Mouse (Mus musculus) neural tube, embryonic 12.5 days (tissue): ENCODE measurements around the gene Zfp663. TPM values are rescaled to one million over a fixed set of nuclear protein-coding genes. Genes with fewer than 3 reads are reported as not detected.

Experiments used
- ATAC-seq: fragments of 200-750 bp; cut with Nextera tagmentation; 2 replicates; pipeline ENCODE4 v1.8.0; 2017; ENCODE audit warnings: low read depth, mild to moderate bottlenecking, moderate TSS enrichment, moderate library complexity; ENCODE audit not compliant: low FRiP score
- H3K27ac ChIP-seq: fragments of 300-500 bp; sonication (generic); 2 replicates; pipeline ENCODE4 v1.5.1; 2016
- H3K27me3 ChIP-seq: fragments of 300-500 bp; sonication (generic); replicated peaks from 2 replicates; pipeline ENCODE4 v1.6.1; 2016; ENCODE audit warnings: mild to moderate bottlenecking
- H3K36me3 ChIP-seq: fragments of 300-500 bp; sonication (generic); 2 replicates; pipeline ENCODE4 v1.6.1; 2016; ENCODE audit warnings: mild to moderate bottlenecking
- H3K4me1 ChIP-seq: fragments of 300-500 bp; sonication (generic); 2 replicates; pipeline ENCODE4 v1.6.1; 2016
- H3K4me2 ChIP-seq: fragments of 300-500 bp; sonication (generic); replicated peaks from 2 replicates; pipeline ENCODE4 v1.6.1; 2016; ENCODE audit warnings: mild to moderate bottlenecking
- H3K4me3 ChIP-seq: fragments of 300-500 bp; sonication (generic); 2 replicates; pipeline ENCODE4 v1.5.1; 2016
- H3K9ac ChIP-seq: fragments of 300-500 bp; sonication (generic); 2 replicates; pipeline ENCODE4 v1.6.1; 2016; ENCODE audit warnings: mild to moderate bottlenecking
- H3K9me3 ChIP-seq: fragments of 300-500 bp; sonication (generic); 2 replicates; pipeline ENCODE4 v1.6.1; 2016; ENCODE audit warnings: mild to moderate bottlenecking
- WGBS: fragments of 180-500 bp; shearing (Covaris S2); methylation state at CpG from one replicate; pipeline ENCODE4 v1.1.7; 2016; 5-methylcytosine and 5-hydroxymethylcytosine counted together
- polyA plus RNA-seq: library from polyadenylated mRNA; unstranded; fragments of >200 nt; fragmentation: Nextera tagmentation; extraction: Ambion mirVana; gene quantifications from 2 replicates; pipeline ENCODE4 v1.2.1, GENCODE M21; 2016

Zfp663 gene
- polyA plus RNA-seq, 1 experiment from 2014 or later = 5.4 TPM

- Histone ChIP-seq H3K4me1 (peaks cover 62% of the 10 kb centered on the region), H3K9me3 (no peaks in the 10 kb centered on the region), H3K36me3 (peaks cover 40% of the 10 kb centered on the region), H3K27ac (peak overlapping the region; percentile 88), H3K4me3 (no peak overlapping the region), H3K9ac (peak overlapping the region; percentile 49; the same call in 1 of the 2 replicates), H3K4me2 (peak overlapping the region; percentile 37), H3K27me3 (peaks cover 26% of the 10 kb centered on the region)
- 6% methylated on average over 9 of the region's 9 CpGs for WGBS
- ATAC-seq = peak; percentile 97
Observed at GRCm38 (mm10) chr2:165316837-165317473, 51.6 kb downstream of the Zfp663 start.

GRCm38 (mm10) chr2:165316204-165316603, 52.3 kb downstream of the Zfp663 start:
- Histone ChIP-seq H3K4me2 (peak overlapping the region; percentile 37), H3K9me3 (no peaks in the 10 kb centered on the region), H3K27me3 (peaks cover 26% of the 10 kb centered on the region), H3K4me1 (peaks cover 59% of the 10 kb centered on the region), H3K36me3 (peaks cover 45% of the 10 kb centered on the region), H3K27ac (peak overlapping the region; percentile 88), H3K4me3 (no peak overlapping the region), H3K9ac (peak overlapping the region; percentile 49; the same call in 1 of the 2 replicates)
- no peak for ATAC-seq
- WGBS = 33% methylated on average over 10 of the region's 10 CpGs

- Histone ChIP-seq H3K9ac (no peak overlapping the region), H3K9me3 (no peaks in the 10 kb centered on the region), H3K4me1 (peaks cover 61% of the 10 kb centered on the region), H3K4me2 (no peak overlapping the region), H3K27me3 (peaks cover 24% of the 10 kb centered on the region), H3K4me3 (no peak overlapping the region), H3K36me3 (peaks cover 60% of the 10 kb centered on the region), H3K27ac (no peak overlapping the region)
- no peak for ATAC-seq
- WGBS = 88% methylated on average over 8 of the region's 8 CpGs
Observed at GRCm38 (mm10) chr2:165314197-165314596, 54.3 kb downstream of the Zfp663 start.

GRCm38 (mm10) chr2:165312381-165312780, 56.1 kb downstream of the Zfp663 start:
- Histone ChIP-seq H3K9ac (no peak overlapping the region), H3K4me1 (peaks cover 43% of the 10 kb centered on the region), H3K27ac (no peak overlapping the region), H3K9me3 (no peaks in the 10 kb centered on the region), H3K4me2 (no peak overlapping the region), H3K27me3 (peaks cover 21% of the 10 kb centered on the region), H3K36me3 (peaks cover 75% of the 10 kb centered on the region), H3K4me3 (no peak overlapping the region)
- WGBS = 78% methylated on average over 7 of the region's 7 CpGs
- ATAC-seq = no peak

GRCm38 (mm10) chr2:165311577-165311976, 57.0 kb downstream of the Zfp663 start:
- Histone ChIP-seq H3K9me3 (no peaks in the 10 kb centered on the region), H3K4me1 (peaks cover 35% of the 10 kb centered on the region)
- ATAC-seq = no peak

GRCm38 (mm10) chr2:165310818-165311425, 57.6 kb downstream of the Zfp663 start:
- Histone ChIP-seq H3K27me3 (peaks cover 21% of the 10 kb centered on the region), H3K36me3 (peaks cover 82% of the 10 kb centered on the region), H3K4me2 (no peak overlapping the region), H3K4me1 (peaks cover 28% of the 10 kb centered on the region), H3K4me3 (no peak overlapping the region), H3K9me3 (no peaks in the 10 kb centered on the region), H3K27ac (no peak overlapping the region), H3K9ac (no peak overlapping the region)
- 58% methylated on average over 13 of the region's 13 CpGs for WGBS
- no peak for ATAC-seq

More at GRCm38 (mm10) chr2:165311577-165311976, 57.0 kb downstream of the Zfp663 start:
- no peak overlapping the region for H3K4me3 ChIP-seq
- peaks cover 21% of the 10 kb centered on the region for H3K27me3 ChIP-seq
- H3K36me3 ChIP-seq = peaks cover 82% of the 10 kb centered on the region
- no peak overlapping the region for H3K9ac ChIP-seq
- no peak overlapping the region for H3K4me2 ChIP-seq
- WGBS = 71% methylated on average over 12 of the region's 12 CpGs
- no peak overlapping the region for H3K27ac ChIP-seq

GRCm38 (mm10) chr2:165307801-165308200, 60.7 kb downstream of the Zfp663 start:
- H3K36me3 ChIP-seq = peaks cover 79% of the 10 kb centered on the region
- no peak overlapping the region for H3K9ac ChIP-seq
- H3K27me3 ChIP-seq = 0 out of 2 replicates have a peak, but pooled peaks cover 5% of the 10 kb centered on the region
- H3K9me3 ChIP-seq = no peaks in the 10 kb centered on the region
- H3K4me1 ChIP-seq = peaks cover 20% of the 10 kb centered on the region; the same call in 1 of the 2 replicates
- no peak overlapping the region for H3K27ac ChIP-seq
- 94% methylated on average over 6 of the region's 6 CpGs for WGBS
- ATAC-seq = no peak
- no peak overlapping the region for H3K4me2 ChIP-seq
- no peak overlapping the region for H3K4me3 ChIP-seq

GRCm38 (mm10) chr2:165305438-165305837, 63.1 kb downstream of the Zfp663 start:
- H3K4me3 ChIP-seq = no peak overlapping the region
- no peaks in the 10 kb centered on the region for H3K27me3 ChIP-seq
- 0 out of 2 replicates have a peak, but pooled peaks cover 4% of the 10 kb centered on the region for H3K4me1 ChIP-seq
- H3K9me3 ChIP-seq = no peaks in the 10 kb centered on the region
- no peak overlapping the region for H3K27ac ChIP-seq
- no peak overlapping the region for H3K9ac ChIP-seq
- no peak overlapping the region for H3K4me2 ChIP-seq
- no peak for ATAC-seq
- peaks cover 86% of the 10 kb centered on the region for H3K36me3 ChIP-seq
- 94% methylated on average over 8 of the region's 8 CpGs for WGBS

GRCm38 (mm10) chr2:165304819-165305218, 63.7 kb downstream of the Zfp663 start:
- Histone ChIP-seq H3K27me3 (no peaks in the 10 kb centered on the region), H3K9ac (no peak overlapping the region), H3K4me1 (no peaks in the 10 kb centered on the region), H3K4me3 (no peak overlapping the region), H3K36me3 (peaks cover 84% of the 10 kb centered on the region), H3K27ac (no peak overlapping the region), H3K9me3 (no peaks in the 10 kb centered on the region), H3K4me2 (no peak overlapping the region)
- WGBS = 86% methylated on average over 19 of the region's 19 CpGs
- ATAC-seq = no peak

- Histone ChIP-seq H3K27me3 (no peaks in the 10 kb centered on the region), H3K36me3 (peaks cover 79% of the 10 kb centered on the region), H3K9me3 (no peaks in the 10 kb centered on the region), H3K9ac (no peak overlapping the region), H3K4me1 (no peaks in the 10 kb centered on the region), H3K4me2 (no peak overlapping the region), H3K4me3 (no peak overlapping the region), H3K27ac (no peak overlapping the region)
- no peak for ATAC-seq
- 92% methylated on average over 6 of the region's 6 CpGs for WGBS
Observed at GRCm38 (mm10) chr2:165303354-165304012, 65.0 kb downstream of the Zfp663 start.

GRCm38 (mm10) chr2:165301409-165301808, 67.1 kb downstream of the Zfp663 start:
- ATAC-seq = no peak
- H3K27ac ChIP-seq = no peak overlapping the region
- H3K9me3 ChIP-seq = no peaks in the 10 kb centered on the region
- WGBS = 78% methylated on average over 3 of the region's 3 CpGs
- H3K27me3 ChIP-seq = no peaks in the 10 kb centered on the region
- no peaks in the 10 kb centered on the region for H3K4me1 ChIP-seq
- no peak overlapping the region for H3K9ac ChIP-seq
- H3K4me2 ChIP-seq = no peak overlapping the region
- peaks cover 83% of the 10 kb centered on the region for H3K36me3 ChIP-seq
- no peak overlapping the region for H3K4me3 ChIP-seq
